Mouse (Mus musculus): ENCODE data around the gene Mgme1. TPM values are rescaled to one million over a fixed set of nuclear protein-coding genes. Genes with fewer than 3 reads are reported as not detected.

Gene Mgme1
- 16.0 and 16.6 TPM in 2 replicates for polyA plus RNA-seq (2015; fragmentation: Nextera tagmentation; extraction: Ambion mirVana)

DNA sequence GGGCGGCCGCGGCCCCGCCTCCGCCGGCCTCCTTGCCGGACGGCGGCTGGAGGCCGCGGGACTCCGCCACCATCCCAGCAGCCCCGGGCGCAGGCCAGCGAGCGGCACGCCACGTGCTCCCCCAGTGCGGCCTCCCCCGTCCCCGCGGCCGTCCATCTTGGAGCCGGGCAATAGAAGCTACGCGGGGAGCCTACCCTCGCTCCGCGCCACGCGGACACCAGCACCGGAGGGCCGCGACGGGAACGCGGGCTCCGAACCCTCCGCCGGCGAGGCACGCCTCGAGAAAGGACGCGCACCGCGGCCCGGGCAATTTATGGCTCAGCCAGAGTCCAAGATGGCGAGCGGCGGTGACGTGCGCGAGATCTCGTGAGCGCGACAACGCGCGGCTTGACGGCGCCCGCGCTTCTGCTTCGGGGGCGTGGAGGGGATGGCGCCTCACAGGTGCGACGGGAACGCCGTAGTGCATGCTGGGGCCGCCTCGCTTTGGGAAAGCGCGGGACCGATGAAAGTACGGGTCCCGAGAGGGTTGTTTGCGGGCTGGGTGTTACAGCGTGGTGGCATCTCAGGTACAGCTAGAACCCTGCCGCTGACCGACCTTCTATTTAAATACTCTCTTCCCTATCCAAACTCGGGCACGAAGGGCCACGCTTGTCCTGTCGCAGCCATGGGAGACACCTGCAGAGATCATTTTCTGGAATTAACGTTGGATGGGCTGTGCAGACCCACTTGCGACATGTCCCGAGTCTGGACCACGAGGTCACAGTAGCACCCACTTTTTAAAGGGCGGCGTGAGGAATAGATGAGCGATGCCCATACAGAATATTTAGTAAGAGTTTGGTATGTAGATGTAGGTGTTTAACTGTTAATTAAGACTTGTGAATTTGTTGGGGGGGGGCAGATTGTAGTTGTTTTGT is at the start of gene Mgme1, which contains the start of gene Snx5:
TSS of gene Mgme1 (plus strand) at position 157 of the 914 bp plus-strand sequence.
TSS of gene Snx5 (minus strand) at position 400 of the 914 bp plus-strand sequence.
- Histone ChIP-seq H3K4me3 (replicated peaks; ENCODE audit: low read depth, low read length) (peak within 1 kb of the TSS; percentile 79), H3K27ac (peak within 1 kb of the TSS; percentile 93), H3K36me3 (ENCODE audit: insufficient read depth, low read length) (no peaks in the 10 kb centered on the region), H3K27me3 (ENCODE audit: insufficient read depth, low read length) (no peaks in the 10 kb centered on the region), H3K9me3 (replicated peaks; ENCODE audit: low read length) (no peaks in the 10 kb centered on the region), H3K4me1 (replicated peaks; ENCODE audit: insufficient read depth, low read length) (peaks cover 16% of the 10 kb centered on the region), H3K4me2 (ENCODE audit: low read length) (peak within 1 kb of the TSS; percentile 79), H3K9ac (ENCODE audit: low read depth, low read length) (peak within 1 kb of the TSS; percentile 93)
- peak; percentile 96 for DNase-seq (ENCODE audit: low spot score)
- ATAC-seq (replicated peaks; ENCODE audit: low FRiP score, low read depth), result peak; percentile 95
- under 1% methylated on average over 86 of the region's 93 CpGs for WGBS
- no peak for TF ChIP-seq CTCF (IDR thresholded peaks at IDR 0.05; ENCODE audit: low read depth)

DNA sequence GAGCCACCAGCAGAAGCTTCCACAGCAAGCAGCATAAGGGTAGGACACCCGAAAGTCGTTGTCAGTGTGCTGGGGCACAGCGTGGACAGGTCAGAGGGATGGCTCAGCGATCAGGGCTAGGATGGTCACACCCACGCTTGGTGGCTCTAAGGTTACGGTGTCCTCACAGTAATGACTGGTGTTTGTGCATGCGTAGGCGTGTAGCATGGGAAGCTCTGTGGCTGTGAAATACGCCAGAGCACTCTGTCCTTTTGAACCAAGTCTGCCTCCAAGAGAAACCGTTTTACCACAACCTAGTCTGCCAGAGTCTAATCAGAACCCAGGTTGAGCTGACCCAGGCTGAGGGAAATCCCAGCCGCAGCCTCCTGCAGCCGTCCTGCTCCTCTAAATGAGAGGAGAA is 46.1 kb upstream of the Mgme1 start:
- H3K27me3 ChIP-seq (ENCODE audit: insufficient read depth, low read length), result no peaks in the 10 kb centered on the region
- H3K27ac ChIP-seq, result peak overlapping the region; percentile 63
- DNase-seq (ENCODE audit: low spot score) (peak; percentile 83), ATAC-seq (replicated peaks; ENCODE audit: low FRiP score, low read depth) (peak; percentile 88)
- no peak for TF ChIP-seq CTCF (IDR thresholded peaks at IDR 0.05; ENCODE audit: low read depth)
- H3K4me3 ChIP-seq (replicated peaks; ENCODE audit: low read depth, low read length), result no peak overlapping the region
- H3K9me3 ChIP-seq (replicated peaks; ENCODE audit: low read length), result no peaks in the 10 kb centered on the region
- peak overlapping the region; percentile 58 for H3K4me2 ChIP-seq (ENCODE audit: low read length)
- H3K4me1 ChIP-seq (replicated peaks; ENCODE audit: insufficient read depth, low read length), result peaks cover 9% of the 10 kb centered on the region; the same call in 1 of the 2 replicates
- H3K9ac ChIP-seq (ENCODE audit: low read depth, low read length), result 0 out of 2 replicates have a peak overlapping the region, but pooled peaks have one; percentile 35
- no peaks in the 10 kb centered on the region for H3K36me3 ChIP-seq (ENCODE audit: insufficient read depth, low read length)
- 20% methylated on average over 12 of the region's 12 CpGs for WGBS

DNA sequence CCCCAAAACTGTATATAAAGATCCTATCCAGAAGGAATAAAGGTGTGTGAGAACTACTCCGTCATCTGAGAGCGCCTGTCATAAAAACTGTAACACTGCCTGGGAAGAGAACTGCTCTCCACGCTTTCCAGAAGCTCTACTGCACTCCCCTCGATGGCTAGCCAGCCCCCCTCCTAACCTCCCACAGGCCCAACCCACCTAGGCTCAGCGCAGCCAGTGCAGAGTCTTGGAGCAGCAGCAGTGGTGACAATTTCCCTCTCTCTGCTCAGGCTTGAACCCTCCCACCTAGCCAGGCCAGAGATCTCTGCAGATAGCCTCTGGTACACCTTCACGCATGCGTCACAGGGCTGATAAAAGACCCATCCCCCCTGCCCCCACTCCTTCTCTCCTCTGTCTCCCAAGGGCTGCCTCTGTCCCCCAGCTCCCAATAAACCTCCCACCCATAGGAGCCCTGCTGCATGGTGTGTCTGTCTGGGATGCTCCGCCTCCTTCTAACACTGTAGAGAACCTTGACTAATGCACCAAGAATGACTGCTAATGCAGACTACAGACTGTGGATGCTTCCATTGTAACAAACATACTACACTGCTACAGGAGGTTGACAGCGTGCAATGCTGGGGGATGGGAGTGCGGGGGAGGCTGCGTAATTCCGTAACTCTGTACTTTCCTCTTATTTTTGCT is 43.4 kb upstream of the Mgme1 start:
- H3K27ac ChIP-seq, result no peak overlapping the region
- no peak overlapping the region for H3K4me3 ChIP-seq (replicated peaks; ENCODE audit: low read depth, low read length)
- peaks cover 14% of the 10 kb centered on the region; the same call in 1 of the 2 replicates for H3K4me1 ChIP-seq (replicated peaks; ENCODE audit: insufficient read depth, low read length)
- H3K27me3 ChIP-seq (ENCODE audit: insufficient read depth, low read length), result no peaks in the 10 kb centered on the region
- no peak for DNase-seq (ENCODE audit: low spot score)
- no peak for ATAC-seq (replicated peaks; ENCODE audit: low FRiP score, low read depth)
- no peaks in the 10 kb centered on the region for H3K36me3 ChIP-seq (ENCODE audit: insufficient read depth, low read length)
- no peaks in the 10 kb centered on the region for H3K9me3 ChIP-seq (replicated peaks; ENCODE audit: low read length)
- TF ChIP-seq CTCF (IDR thresholded peaks at IDR 0.05; ENCODE audit: low read depth), result no peak
- WGBS, result 77% methylated on average over 12 of the region's 12 CpGs
- no peak overlapping the region for H3K4me2 ChIP-seq (ENCODE audit: low read length)
- H3K9ac ChIP-seq (ENCODE audit: low read depth, low read length), result no peak overlapping the region

DNA sequence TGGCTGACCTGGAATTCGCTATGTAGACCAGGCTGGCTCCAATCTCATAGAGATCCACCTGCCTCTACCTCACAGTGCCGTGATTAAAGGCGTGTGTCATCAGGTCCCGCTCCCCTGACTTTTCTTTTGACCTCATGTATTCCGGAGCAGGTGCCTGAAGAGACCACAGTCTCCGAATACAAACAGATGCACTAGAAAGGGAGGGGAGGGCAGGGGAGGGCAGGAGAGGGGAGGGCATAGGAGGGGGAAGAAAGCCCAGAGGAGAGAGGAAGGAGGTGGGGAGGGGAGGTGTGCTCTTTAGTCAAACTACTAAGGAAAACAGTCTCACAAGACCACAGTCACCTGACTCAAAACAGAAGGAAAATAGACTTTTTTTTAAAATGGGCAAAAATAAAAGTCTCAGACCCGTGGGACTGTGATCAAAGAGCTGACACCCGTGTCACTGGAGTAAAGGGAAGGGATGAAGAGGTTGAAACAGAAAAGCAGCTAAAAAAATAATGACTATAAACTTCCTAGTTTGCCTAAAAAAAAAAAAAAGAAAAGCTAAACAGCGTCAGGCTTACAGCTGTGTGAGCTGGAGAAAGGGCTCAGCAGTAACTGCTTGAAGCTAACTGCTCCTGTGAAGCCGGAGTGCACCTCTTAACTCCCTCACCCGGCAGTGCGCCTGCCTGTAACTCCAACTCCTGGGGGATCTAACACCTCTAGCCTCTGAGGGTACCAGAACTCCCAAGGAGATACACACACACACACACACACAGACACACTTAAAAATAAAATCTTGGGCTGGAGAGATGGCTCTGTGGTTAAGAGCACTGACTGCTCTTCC is 41.7 kb upstream of the Mgme1 start:
- TF ChIP-seq CTCF (IDR thresholded peaks at IDR 0.05; ENCODE audit: low read depth), result no peak
- no peaks in the 10 kb centered on the region for H3K9me3 ChIP-seq (replicated peaks; ENCODE audit: low read length)
- 60% methylated on average over 12 of the region's 12 CpGs for WGBS
- peaks cover 14% of the 10 kb centered on the region; the same call in 1 of the 2 replicates for H3K4me1 ChIP-seq (replicated peaks; ENCODE audit: insufficient read depth, low read length)
- no peaks in the 10 kb centered on the region for H3K27me3 ChIP-seq (ENCODE audit: insufficient read depth, low read length)
- H3K36me3 ChIP-seq (ENCODE audit: insufficient read depth, low read length), result no peaks in the 10 kb centered on the region
- ATAC-seq (replicated peaks; ENCODE audit: low FRiP score, low read depth) (no peak), DNase-seq (ENCODE audit: low spot score) (no peak)
- H3K9ac ChIP-seq (ENCODE audit: low read depth, low read length), result no peak overlapping the region
- H3K4me2 ChIP-seq (ENCODE audit: low read length), result no peak overlapping the region
- H3K27ac ChIP-seq, result no peak overlapping the region
- H3K4me3 ChIP-seq (replicated peaks; ENCODE audit: low read depth, low read length), result no peak overlapping the region

DNA sequence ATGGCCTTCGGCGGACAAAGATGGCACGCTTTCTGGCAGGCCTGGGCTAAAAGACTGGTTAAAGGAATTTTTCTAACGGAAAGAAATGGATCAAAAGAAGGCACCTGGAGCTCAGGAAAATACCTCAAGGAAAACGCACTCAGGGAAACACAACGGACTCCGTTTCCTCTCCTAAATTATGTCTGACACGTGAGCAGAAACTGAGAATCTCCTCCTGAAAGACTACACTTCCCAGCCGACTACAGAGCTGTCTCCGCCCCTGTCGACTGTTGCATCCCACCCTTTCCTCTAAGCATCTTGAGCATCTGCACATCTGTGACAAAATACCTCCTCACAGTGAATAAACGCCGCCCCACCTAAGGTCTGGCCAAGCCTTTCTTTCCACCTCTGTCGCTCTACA is 40.8 kb upstream of the Mgme1 start:
- ATAC-seq (replicated peaks; ENCODE audit: low FRiP score, low read depth), result no peak
- H3K9ac ChIP-seq (ENCODE audit: low read depth, low read length), result no peak overlapping the region
- no peak for TF ChIP-seq CTCF (IDR thresholded peaks at IDR 0.05; ENCODE audit: low read depth)
- H3K4me3 ChIP-seq (replicated peaks; ENCODE audit: low read depth, low read length), result no peak overlapping the region
- peaks cover 8% of the 10 kb centered on the region; the same call in 1 of the 2 replicates for H3K4me1 ChIP-seq (replicated peaks; ENCODE audit: insufficient read depth, low read length)
- no peaks in the 10 kb centered on the region for H3K27me3 ChIP-seq (ENCODE audit: insufficient read depth, low read length)
- no peaks in the 10 kb centered on the region for H3K9me3 ChIP-seq (replicated peaks; ENCODE audit: low read length)
- WGBS, result 63% methylated on average over 14 of the region's 14 CpGs
- no peak overlapping the region for H3K27ac ChIP-seq
- no peak overlapping the region for H3K4me2 ChIP-seq (ENCODE audit: low read length)
- no peak for DNase-seq (ENCODE audit: low spot score)
- no peaks in the 10 kb centered on the region for H3K36me3 ChIP-seq (ENCODE audit: insufficient read depth, low read length)
